Mouse (Mus musculus): ENCODE results near the gene Fam193a. TPM values are rescaled to one million over a fixed set of nuclear protein-coding genes. Genes with fewer than 3 reads are reported as not detected.
A peak's percentile ranks its signal among the peaks of the same experiment; 100 is the strongest.

Gene Fam193a
- total and polyA plus RNA-seq, 3 experiments: 17.4 to 74.9 (median 24.3) TPM

- TF ChIP-seq POLR2AphosphoS5 (IDR thresholded peaks at IDR 0.05; ENCODE audit: insufficient replicate concordance, low read depth, low read length) (no peak), TAL1 (conservative IDR thresholded peaks at IDR 0.05; ENCODE audit: low read depth, low read length) (no peak), CTCF (IDR thresholded peaks at IDR 0.05; ENCODE audit: low read depth, low read length) (no peak)
- DNase-seq (ENCODE audit: low spot score) (no peak), ATAC-seq (ENCODE audit: extremely low read depth, insufficient number of reproducible peaks, low FRiP score, poor library complexity, severe bottlenecking) (no peak)
- H3K4me1 ChIP-seq (ENCODE audit: insufficient read depth, low read depth, low read length): peaks cover 23% of the 10 kb centered on the region
- peaks cover 25% of the 10 kb centered on the region for H3K36me3 ChIP-seq (replicated peaks)
- H3K4me3 ChIP-seq (ENCODE audit: low read depth, low read length): no peak overlapping the region
- no peaks in the 10 kb centered on the region for H3K27me3 ChIP-seq (ENCODE audit: insufficient read depth, low read length)
- peaks cover 6% of the 10 kb centered on the region for H3K9me3 ChIP-seq (replicated peaks)
Measured at GRCm38 (mm10) chr5:34334081-34334480, 35.7 kb upstream of the Fam193a start.

GRCm38 (mm10) chr5:34335539-34336096, 34.1 kb upstream of the Fam193a start:
- no peak; the same call in 1 of the 2 replicates for ATAC-seq (ENCODE audit: extremely low read depth, insufficient number of reproducible peaks, low FRiP score, poor library complexity, severe bottlenecking)
- Histone ChIP-seq H3K4me1 (ENCODE audit: insufficient read depth, low read depth, low read length) (peaks cover 36% of the 10 kb centered on the region), H3K9me3 (replicated peaks) (no peaks in the 10 kb centered on the region), H3K4me3 (ENCODE audit: low read depth, low read length) (peak overlapping the region; percentile 94), H3K27me3 (ENCODE audit: insufficient read depth, low read length) (no peaks in the 10 kb centered on the region), H3K36me3 (replicated peaks) (peaks cover 36% of the 10 kb centered on the region)
- TF ChIP-seq GATA1 (IDR thresholded peaks at IDR 0.05; ENCODE audit: borderline replicate concordance, low read length) (no peak), TAL1 (conservative IDR thresholded peaks at IDR 0.05; ENCODE audit: low read depth, low read length) (no peak), CTCF (IDR thresholded peaks at IDR 0.05; ENCODE audit: low read depth, low read length) (no peak)
- peak; percentile 44 for DNase-seq (ENCODE audit: low spot score)

GRCm38 (mm10) chr5:34336097-34336774, 33.5 kb upstream of the Fam193a start, which contains the start of gene Rnf4:
Rnf4 (plus strand) TSS chr5:34336289.
- Histone ChIP-seq H3K4me1 (ENCODE audit: insufficient read depth, low read depth, low read length) (peaks cover 41% of the 10 kb centered on the region), H3K27me3 (ENCODE audit: insufficient read depth, low read length) (no peaks in the 10 kb centered on the region), H3K9me3 (replicated peaks) (no peaks in the 10 kb centered on the region), H3K36me3 (replicated peaks) (peaks cover 33% of the 10 kb centered on the region), H3K4me3 (ENCODE audit: low read depth, low read length) (peak within 1 kb of the TSS; percentile 94)
- ATAC-seq (ENCODE audit: extremely low read depth, insufficient number of reproducible peaks, low FRiP score, poor library complexity, severe bottlenecking): peak; percentile 89
- TF ChIP-seq TAL1 (conservative IDR thresholded peaks at IDR 0.05; ENCODE audit: low read depth, low read length) (no peak), POLR2AphosphoS5 (IDR thresholded peaks at IDR 0.05; ENCODE audit: insufficient replicate concordance, low read depth, low read length) (no peak), CTCF (IDR thresholded peaks at IDR 0.05; ENCODE audit: low read depth, low read length) (no peak), GATA2 (IDR thresholded peaks at IDR 0.05; ENCODE audit: borderline replicate concordance, low read depth, low read length) (no peak), GATA1 (IDR thresholded peaks at IDR 0.05; ENCODE audit: borderline replicate concordance, low read length) (no peak)
- peak; percentile 98 for DNase-seq (ENCODE audit: low spot score)

- peaks cover 30% of the 10 kb centered on the region for H3K36me3 ChIP-seq (replicated peaks)
- ATAC-seq (ENCODE audit: extremely low read depth, insufficient number of reproducible peaks, low FRiP score, poor library complexity, severe bottlenecking) (no peak), DNase-seq (ENCODE audit: low spot score) (peak; percentile 74)
- no peaks in the 10 kb centered on the region for H3K9me3 ChIP-seq (replicated peaks)
- peak overlapping the region; percentile 94 for H3K4me3 ChIP-seq (ENCODE audit: low read depth, low read length)
- TF ChIP-seq POLR2AphosphoS5 (IDR thresholded peaks at IDR 0.05; ENCODE audit: insufficient replicate concordance, low read depth, low read length) (no peak), GATA1 (IDR thresholded peaks at IDR 0.05; ENCODE audit: borderline replicate concordance, low read length) (no peak), TAL1 (conservative IDR thresholded peaks at IDR 0.05; ENCODE audit: low read depth, low read length) (no peak)
- H3K4me1 ChIP-seq (ENCODE audit: insufficient read depth, low read depth, low read length): peaks cover 46% of the 10 kb centered on the region
- no peaks in the 10 kb centered on the region for H3K27me3 ChIP-seq (ENCODE audit: insufficient read depth, low read length)
Measured at GRCm38 (mm10) chr5:34336775-34337450, 32.8 kb upstream of the Fam193a start.

- no peak for ATAC-seq (ENCODE audit: extremely low read depth, insufficient number of reproducible peaks, low FRiP score, poor library complexity, severe bottlenecking)
- peaks cover 42% of the 10 kb centered on the region for H3K4me1 ChIP-seq (ENCODE audit: insufficient read depth, low read depth, low read length)
- no peaks in the 10 kb centered on the region for H3K9me3 ChIP-seq (replicated peaks)
- no peak for DNase-seq (ENCODE audit: low spot score)
- H3K27me3 ChIP-seq (ENCODE audit: insufficient read depth, low read length): no peaks in the 10 kb centered on the region
- no peak overlapping the region; the same call in 1 of the 2 replicates for H3K4me3 ChIP-seq (ENCODE audit: low read depth, low read length)
- peaks cover 47% of the 10 kb centered on the region for H3K36me3 ChIP-seq (replicated peaks)
- TF ChIP-seq GATA2 (IDR thresholded peaks at IDR 0.05; ENCODE audit: borderline replicate concordance, low read depth, low read length) (no peak), CTCF (IDR thresholded peaks at IDR 0.05; ENCODE audit: low read depth, low read length) (no peak), TAL1 (conservative IDR thresholded peaks at IDR 0.05; ENCODE audit: low read depth, low read length) (no peak), GATA1 (IDR thresholded peaks at IDR 0.05; ENCODE audit: borderline replicate concordance, low read length) (no peak), POLR2AphosphoS5 (IDR thresholded peaks at IDR 0.05; ENCODE audit: insufficient replicate concordance, low read depth, low read length) (no peak)
Measured at GRCm38 (mm10) chr5:34340246-34340645, 29.5 kb upstream of the Fam193a start.

- DNase-seq (ENCODE audit: low spot score) (no peak), ATAC-seq (ENCODE audit: extremely low read depth, insufficient number of reproducible peaks, low FRiP score, poor library complexity, severe bottlenecking) (no peak)
Measured at GRCm38 (mm10) chr5:34352084-34352631, 17.6 kb upstream of the Fam193a start.

More at GRCm38 (mm10) chr5:34352084-34352631, 17.6 kb upstream of the Fam193a start:
- no peaks in the 10 kb centered on the region for H3K9me3 ChIP-seq (replicated peaks)
- H3K4me3 ChIP-seq (ENCODE audit: low read depth, low read length): no peak overlapping the region
- no peak for TF ChIP-seq TAL1 (conservative IDR thresholded peaks at IDR 0.05; ENCODE audit: low read depth, low read length)
- no peak for TF ChIP-seq CTCF (IDR thresholded peaks at IDR 0.05; ENCODE audit: low read depth, low read length)
- no peak for TF ChIP-seq GATA1 (IDR thresholded peaks at IDR 0.05; ENCODE audit: borderline replicate concordance, low read length)
- TF ChIP-seq GATA2 (IDR thresholded peaks at IDR 0.05; ENCODE audit: borderline replicate concordance, low read depth, low read length): no peak
- no peaks in the 10 kb centered on the region; the same call in 1 of the 2 replicates for H3K4me1 ChIP-seq (ENCODE audit: insufficient read depth, low read depth, low read length)
- peaks cover 96% of the 10 kb centered on the region for H3K36me3 ChIP-seq (replicated peaks)
- no peaks in the 10 kb centered on the region for H3K27me3 ChIP-seq (ENCODE audit: insufficient read depth, low read length)

Data from G1E (cell line).